Mouse (Mus musculus): Measurements from ENCODE around the gene Slc37a2. TPM values are rescaled to one million over a fixed set of nuclear protein-coding genes. Genes with fewer than 3 reads are reported as not detected.
"Not testable (repeated sequence)": the region's sequence is repeated elsewhere in the genome, so short reads cannot be mapped to it uniquely, and the experiment has no call there.

Gene Slc37a2
- 1 to 10 TPM; 4.1 to 4.4 TPM for total RNA-seq (2021)
- long read RNA-seq, experiment 1, full-length matches to known transcripts, result 10 of 13 reads
- long read RNA-seq, experiment 1, partial matches to known transcripts, result 0 of 13 reads
- long read RNA-seq, experiment 1, other reads (novel, unspliced or antisense), result 3 of 13 reads
- long read RNA-seq, experiment 2, full-length matches to known transcripts, result 8 of 9 reads
- long read RNA-seq, experiment 2, partial matches to known transcripts, result 0 of 9 reads
- long read RNA-seq, experiment 2, other reads (novel, unspliced or antisense), result 1 of 9 reads

DNA sequence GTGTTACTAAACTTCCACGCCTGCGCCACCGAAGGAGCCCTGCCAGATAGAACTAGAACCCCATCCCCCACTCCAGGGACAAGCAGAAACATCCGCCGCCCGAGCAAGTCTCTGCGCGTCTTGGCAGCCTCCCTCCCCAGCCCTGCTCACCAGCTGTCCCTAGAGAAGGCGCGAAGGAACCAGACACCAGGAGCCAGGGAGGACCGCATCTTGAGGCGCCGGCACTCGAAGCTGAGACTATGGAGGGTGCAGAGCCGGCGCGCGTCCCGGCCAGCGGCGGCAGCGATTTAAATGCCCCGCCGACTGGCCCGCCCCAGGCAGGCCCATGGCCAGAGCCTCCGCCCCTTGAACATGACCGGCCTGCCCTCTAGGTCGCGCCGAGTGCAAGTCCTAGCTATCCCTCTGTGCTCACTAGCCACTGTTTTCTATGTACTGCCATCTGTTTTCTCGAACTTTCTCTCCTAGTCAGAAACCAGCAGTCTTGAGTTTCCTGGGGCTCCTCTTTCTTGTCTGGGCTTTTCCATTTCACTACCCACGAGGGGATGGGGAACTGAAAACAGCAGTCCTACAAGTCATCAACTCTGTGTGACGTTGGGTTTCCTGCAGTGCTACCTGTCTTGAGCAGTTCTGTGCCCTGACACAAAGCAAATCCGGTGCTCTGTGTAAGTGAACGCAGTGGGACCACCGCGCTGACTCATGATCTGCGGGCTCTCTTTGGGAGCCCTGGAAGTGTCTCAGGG, at the start of gene Slc37a2:
Slc37a2 (minus strand) TSS at position 590 of the 740 bp plus-strand sequence.
- DNase-seq (ENCODE audit: low spot score in 2 of 2), result peak; percentile 48 to 64

DNA sequence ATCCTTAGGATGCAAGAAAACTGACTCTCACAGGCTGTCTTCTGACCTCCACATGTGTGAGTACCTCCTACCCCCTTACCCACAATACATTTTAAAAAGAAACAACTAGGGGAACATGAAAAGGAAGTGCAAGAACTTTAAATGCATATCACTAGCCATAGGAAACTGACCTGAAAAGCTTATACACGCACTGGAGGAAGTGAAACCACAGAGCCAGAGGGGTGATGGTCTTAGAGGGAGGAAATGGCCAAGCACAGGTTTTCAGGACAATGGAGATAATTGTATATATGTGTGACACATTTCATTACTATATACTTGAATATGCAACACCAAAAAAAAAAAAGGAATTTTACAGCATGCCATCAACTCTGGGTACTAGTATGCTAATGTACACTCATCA, 46.2 kb upstream of the Slc37a2 start:
- DNase-seq (ENCODE audit: low spot score in 2 of 2), result no peak

- DNase-seq (ENCODE audit: low spot score in 2 of 2), result not testable (repeated sequence)
Observed at GRCm38 (mm10) chr9:37300501-37300900, 45.0 kb upstream of the Slc37a2 start.

DNA sequence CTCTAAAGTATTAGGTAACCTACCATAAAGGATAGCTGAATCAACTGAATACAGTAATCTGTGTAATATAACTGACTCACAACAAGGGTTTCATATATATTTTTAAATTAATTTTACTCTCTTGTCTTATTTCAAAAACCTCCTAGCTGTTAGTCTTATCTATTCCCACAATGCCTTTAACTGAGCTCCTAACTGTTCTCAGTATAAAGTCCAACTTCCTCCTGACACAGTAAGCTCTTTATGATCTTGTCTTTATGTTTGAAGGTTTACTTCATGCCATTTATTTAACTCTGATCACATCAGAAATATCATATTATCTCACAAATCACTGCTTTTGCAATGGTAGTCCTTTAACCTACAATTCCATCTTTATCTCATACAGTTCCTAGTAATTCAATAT, 40.0 kb upstream of the Slc37a2 start:
- no peak for DNase-seq (ENCODE audit: low spot score in 2 of 2)

GRCm38 (mm10) chr9:37266622-37267021, 11.1 kb upstream of the Slc37a2 start:
- DNase-seq (ENCODE audit: low spot score in 2 of 2), result no peak

DNA sequence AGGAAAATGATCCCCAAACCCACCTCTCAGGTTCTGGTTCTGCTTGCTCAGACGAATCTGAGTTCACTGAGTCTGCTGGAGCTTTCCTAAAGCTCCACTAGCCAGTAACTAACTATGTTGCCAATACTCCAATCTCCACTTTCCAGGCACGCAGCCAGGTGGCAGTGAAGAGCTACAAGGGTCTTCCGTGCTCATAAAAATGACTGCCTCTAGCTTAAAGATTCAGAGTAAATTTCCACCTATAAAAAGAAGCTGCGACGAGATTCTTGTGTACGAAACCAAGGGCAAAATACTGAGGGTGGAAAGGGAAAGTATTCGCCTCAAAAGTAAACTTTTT, 319 bp upstream of the Slc37a2 start:
- DNase-seq (ENCODE audit: low spot score in 2 of 2), result peak in 1 of 2 experiments; percentile 61

GRCm38 (mm10) chr9:37254531-37255110, 917 bp downstream of the Slc37a2 start:
- peak in 1 of 2 experiments; percentile 7 for DNase-seq (ENCODE audit: low spot score in 2 of 2)

GRCm38 (mm10) chr9:37250631-37251030, 4.9 kb downstream of the Slc37a2 start:
- DNase-seq (ENCODE audit: low spot score in 2 of 2), result no peak

GRCm38 (mm10) chr9:37249976-37250375, 5.6 kb downstream of the Slc37a2 start:
- DNase-seq (ENCODE audit: low spot score in 2 of 2), result no peak

- no peak for DNase-seq (ENCODE audit: low spot score in 2 of 2)
Observed at GRCm38 (mm10) chr9:37248381-37248906, 7.1 kb downstream of the Slc37a2 start.

DNA sequence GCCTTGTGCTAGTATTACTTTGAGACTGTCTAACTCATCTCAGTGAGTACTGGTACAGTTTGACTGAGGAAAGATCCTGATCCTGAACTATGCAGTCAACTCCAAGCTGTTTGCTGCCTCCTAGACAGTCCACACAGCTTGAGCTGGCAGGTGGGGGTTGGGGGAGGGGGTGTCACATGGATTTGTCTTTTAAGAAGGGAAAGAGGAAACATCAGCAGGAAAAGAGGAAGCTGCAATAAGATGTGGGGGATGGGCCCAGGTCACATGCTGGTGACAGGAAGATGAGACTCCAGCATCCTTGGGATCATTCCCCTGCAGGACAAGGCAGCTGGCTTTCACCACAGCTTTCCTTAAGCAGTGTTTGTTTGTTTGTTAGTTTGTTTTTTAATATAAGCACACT, 8.1 kb downstream of the Slc37a2 start:
- peak in 1 of 2 experiments; percentile 40 for DNase-seq (ENCODE audit: low spot score in 2 of 2)

GRCm38 (mm10) chr9:37245810-37246209, 9.7 kb downstream of the Slc37a2 start:
- DNase-seq (ENCODE audit: low spot score in 2 of 2), result no peak

- DNase-seq (ENCODE audit: low spot score in 2 of 2), result no peak
Observed at GRCm38 (mm10) chr9:37245404-37245803, 10.1 kb downstream of the Slc37a2 start.

DNA sequence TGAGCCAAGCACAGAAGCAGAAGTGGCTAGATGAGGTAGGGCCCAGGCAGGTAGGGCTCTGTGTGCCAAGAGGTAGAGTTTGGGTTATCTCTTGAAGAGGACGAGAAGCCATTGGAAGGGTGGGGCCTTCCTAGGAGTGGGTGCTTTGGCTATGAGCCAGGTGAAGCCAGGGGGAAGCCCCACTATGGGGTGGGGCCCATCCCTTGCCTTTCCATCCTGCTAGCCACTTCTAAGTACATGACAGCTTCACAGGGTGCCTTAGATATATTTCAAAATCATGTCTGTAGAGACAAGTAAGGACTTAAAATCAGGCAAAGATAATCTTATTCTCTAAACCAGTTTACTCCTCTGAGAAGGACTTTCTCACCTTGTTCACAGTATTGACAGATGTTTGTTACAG, 10.9 kb downstream of the Slc37a2 start:
- no peak for DNase-seq (ENCODE audit: low spot score in 2 of 2)

GRCm38 (mm10) chr9:37242764-37243163, 12.8 kb downstream of the Slc37a2 start:
- no peak for DNase-seq (ENCODE audit: low spot score in 2 of 2)

DNA sequence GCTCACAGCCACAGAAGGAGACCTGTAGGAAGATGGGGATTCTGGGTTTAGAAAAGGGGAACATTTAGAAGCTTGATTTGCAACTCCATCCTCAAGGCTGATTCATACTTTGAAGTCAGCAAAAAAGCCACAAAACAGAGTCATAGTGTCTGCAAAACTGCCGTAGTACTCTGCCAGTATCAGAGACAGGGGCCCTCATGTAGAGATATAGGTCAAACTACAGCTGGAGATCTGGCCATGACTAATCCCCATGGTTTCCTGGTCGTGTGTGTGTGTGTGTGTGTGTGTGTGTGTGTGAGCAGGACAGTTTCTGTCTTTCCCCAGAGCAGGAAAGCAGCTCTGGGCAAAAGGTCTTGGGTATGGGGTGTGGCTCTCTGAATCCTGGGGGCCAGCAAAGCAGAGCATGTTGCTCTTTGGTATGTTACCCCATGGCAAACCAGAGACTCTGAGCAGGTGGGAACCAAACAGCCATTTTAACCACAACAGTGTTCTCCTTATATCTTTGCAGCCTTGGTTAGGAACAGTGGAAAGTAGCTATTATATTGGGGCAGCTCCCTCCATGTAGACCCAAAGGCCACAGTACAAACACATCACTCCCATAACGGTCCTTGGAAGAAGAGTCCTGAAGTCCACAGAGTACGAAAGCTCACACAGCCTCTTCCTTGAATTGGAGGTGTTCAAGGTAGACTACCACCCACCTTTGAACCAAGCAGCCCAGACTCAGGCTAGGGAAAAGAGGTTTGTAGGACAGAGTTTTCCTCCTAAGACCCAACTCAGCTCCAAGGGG, 19.4 kb downstream of the Slc37a2 start:
- DNase-seq (ENCODE audit: low spot score in 2 of 2), result no peak

DNA sequence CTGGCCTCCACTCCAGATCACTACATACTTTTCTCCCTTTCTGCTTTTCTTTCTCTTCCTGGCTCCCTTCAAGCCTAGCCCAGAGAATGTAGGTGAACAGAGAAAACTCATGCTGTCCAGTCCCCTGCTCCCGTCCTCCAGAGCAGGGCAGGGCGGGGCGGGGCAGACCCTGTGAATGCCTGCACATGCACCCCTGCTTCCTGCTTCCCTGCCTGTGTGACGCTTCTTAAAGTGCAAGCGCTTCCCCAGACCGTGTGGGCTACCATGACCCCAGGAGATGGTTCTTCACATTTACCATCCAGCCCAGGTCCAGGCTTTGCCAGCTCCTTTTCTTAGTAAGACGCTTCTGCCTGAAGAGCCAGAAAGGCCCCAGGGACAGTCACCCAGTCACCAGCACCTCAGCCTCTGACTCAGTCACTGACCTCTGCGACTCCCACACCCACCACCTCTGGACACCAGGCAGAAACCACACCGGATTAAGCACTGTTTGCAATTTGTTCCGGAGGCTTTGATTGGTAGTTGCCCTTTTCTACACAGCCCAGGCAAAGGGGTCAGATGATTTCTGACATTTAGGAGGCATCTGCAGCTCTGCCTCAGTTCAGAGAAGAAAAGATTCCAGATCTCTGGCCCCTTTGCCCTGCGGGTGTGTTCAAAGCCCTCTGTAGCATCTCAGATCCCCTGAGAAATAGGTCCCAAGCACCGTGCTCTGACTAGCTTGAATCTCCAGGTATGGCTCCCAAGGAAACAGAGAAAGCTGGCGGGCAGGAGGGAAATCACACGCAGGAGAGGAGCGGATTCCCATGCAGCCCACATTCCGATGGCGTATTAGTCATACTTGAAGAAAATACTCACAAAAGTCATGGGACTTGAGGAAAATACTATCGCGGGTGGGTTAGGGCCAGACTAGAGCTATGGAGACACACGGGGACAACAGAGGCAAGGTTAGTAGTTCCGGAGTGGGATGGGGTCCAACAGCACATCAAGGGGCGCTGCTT, 23.0 kb downstream of the Slc37a2 start:
- no peak for DNase-seq (ENCODE audit: low spot score in 2 of 2)

DNA sequence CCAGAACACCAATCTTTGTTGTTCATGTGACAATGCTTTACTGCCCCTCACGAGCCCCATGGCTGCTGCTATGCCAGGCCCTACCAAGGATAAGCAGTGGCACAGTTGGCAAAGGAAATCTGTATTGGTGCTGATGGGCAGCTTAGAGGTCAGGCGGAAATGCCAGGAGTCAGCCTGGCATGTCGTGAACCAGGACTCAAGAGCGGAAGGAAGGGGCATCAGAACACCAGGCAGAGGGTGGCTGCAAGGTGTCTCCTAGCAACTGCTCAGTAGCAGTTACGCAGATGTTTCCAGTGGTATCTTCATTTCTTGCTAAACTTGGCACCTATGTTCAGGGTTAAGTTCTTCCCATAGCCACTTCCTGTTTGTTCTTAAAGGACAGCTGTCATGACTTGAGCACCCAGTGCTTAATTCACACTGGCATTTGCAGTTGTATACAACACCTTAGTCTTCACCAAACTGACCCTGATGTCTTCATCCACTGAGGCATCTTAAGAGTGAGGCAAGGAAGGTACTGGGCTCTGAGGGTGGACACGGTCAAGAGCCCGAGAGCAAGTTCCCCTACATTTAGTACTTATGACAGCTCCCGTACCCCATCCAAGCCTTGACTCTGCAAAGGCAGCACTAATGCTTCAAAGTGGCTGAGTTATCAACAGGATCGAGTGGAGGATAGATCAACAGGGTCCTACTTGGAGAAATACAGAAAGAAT, 24.9 kb downstream of the Slc37a2 start:
- no peak for DNase-seq (ENCODE audit: low spot score in 2 of 2)

DNA sequence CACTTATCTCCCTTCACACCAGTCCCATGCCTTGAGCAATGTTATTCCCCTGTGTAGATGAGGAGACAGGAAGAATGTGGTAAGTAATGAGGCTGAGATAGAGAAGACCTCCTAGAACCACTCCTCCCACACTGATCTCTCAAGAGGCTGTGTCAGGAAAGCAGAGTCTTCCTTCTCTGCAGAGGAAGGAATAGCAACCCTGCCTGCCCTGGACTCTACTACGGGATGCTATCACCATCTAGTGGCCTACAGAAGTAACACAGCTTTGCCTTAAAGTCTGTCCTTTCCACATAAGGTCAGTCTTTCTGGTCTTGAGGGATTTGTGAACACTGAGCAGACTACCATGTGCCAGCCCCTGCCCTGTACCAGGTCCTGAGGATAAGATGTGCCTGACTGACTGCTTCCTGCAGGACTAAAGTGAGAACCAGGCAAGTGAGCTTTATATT, 25.6 kb downstream of the Slc37a2 start:
- peak in 1 of 2 experiments; percentile 57 for DNase-seq (ENCODE audit: low spot score in 2 of 2)

Measured in gastrocnemius, postnatal 4 days (tissue).